Mouse (Mus musculus) C2C12 (cell line): ENCODE measurements around the gene Klf12.
"Not testable (repeated sequence)": the region's sequence is repeated elsewhere in the genome, so short reads cannot be mapped to it uniquely, and the experiment has no call there.

ENCODE experiments used
- CEBPB ChIP-seq: IDR thresholded peaks from one replicate; pipeline ENCODE4 v1.6.1; 2011; ENCODE audit warnings: low read depth, mild to moderate bottlenecking, control low read depth, moderate library complexity
- CTCF ChIP-seq: IDR thresholded peaks from one replicate; pipeline ENCODE4 v1.5.1; 2011; ENCODE audit not compliant: control insufficient read depth, insufficient read depth, insufficient read length

DNA sequence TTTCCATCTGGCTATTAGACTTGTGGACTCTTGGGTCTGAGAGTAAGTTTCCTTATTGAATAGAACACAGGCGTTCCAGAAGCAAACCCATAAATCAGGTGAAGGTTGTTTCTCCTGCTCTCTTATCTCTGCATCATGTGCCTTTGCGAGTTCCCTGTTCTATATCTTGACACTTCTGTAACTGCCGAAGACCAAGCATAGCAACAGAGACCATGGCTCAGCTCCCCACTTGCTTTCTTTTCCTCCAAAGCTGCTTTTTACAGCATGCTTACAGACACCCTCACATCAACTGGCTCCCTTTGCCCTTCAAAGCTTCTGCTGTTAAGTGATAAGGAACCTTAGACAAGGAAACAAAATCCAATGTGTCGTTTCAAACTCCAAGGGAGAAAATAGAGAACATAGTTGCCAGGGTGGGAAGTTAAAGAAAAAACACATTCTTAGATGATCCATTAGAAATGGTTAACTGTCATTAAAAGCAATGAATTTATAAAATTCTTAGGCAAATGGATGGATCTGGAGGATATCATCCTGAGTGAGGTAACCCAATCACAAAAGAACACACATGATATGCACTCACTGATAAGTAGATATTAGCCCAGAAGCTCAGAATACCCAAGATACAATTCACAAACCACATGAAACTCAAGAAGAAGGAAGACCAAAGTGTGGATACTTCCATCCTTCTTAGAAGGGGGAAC lies 430.6 kb downstream of the Klf12 start:
- not testable (repeated sequence) for TF ChIP-seq CTCF, CEBPB
